Mouse (Mus musculus) hindbrain, embryonic 15.5 days (tissue): Measurements from ENCODE around the gene Ang. TPM values are rescaled to one million over a fixed set of nuclear protein-coding genes. Genes with fewer than 3 reads are reported as not detected.
A peak's percentile ranks its signal among the peaks of the same experiment; 100 is the strongest.

Source experiments
- ATAC-seq: fragments of 200-750 bp; cut with Nextera tagmentation; 2 replicates; pipeline ENCODE4 v1.8.0; 2017; ENCODE audit warnings: low read depth, moderate number of reproducible peaks, moderate TSS enrichment; ENCODE audit not compliant: low FRiP score
- H3K27ac ChIP-seq: fragments of 300-500 bp; sonication (generic); replicated peaks from 2 replicates; pipeline ENCODE4 v1.5.1; 2015; ENCODE audit warnings: mild to moderate bottlenecking, inconsistent platforms
- H3K27me3 ChIP-seq: fragments of 300-500 bp; sonication (generic); 2 replicates; pipeline ENCODE4 v1.6.1; 2015; ENCODE audit warnings: control low read depth, inconsistent platforms
- H3K36me3 ChIP-seq: fragments of 300-500 bp; sonication (generic); 2 replicates; pipeline ENCODE4 v1.6.1; 2015; ENCODE audit warnings: control low read depth, inconsistent platforms
- H3K4me1 ChIP-seq: fragments of 300-500 bp; sonication (generic); replicated peaks from 2 replicates; pipeline ENCODE4 v1.6.1; 2015; ENCODE audit warnings: control low read depth, inconsistent platforms
- H3K4me2 ChIP-seq: fragments of 300-500 bp; sonication (generic); 2 replicates; pipeline ENCODE4 v1.6.1; 2015; ENCODE audit warnings: moderate library complexity, mild to moderate bottlenecking, inconsistent platforms
- H3K4me3 ChIP-seq: fragments of 300-500 bp; sonication (generic); 2 replicates; pipeline ENCODE4 v1.5.1; 2015; ENCODE audit warnings: mild to moderate bottlenecking, inconsistent platforms
- H3K9ac ChIP-seq: fragments of 300-500 bp; sonication (generic); 2 replicates; pipeline ENCODE4 v1.6.1; 2015; ENCODE audit warnings: inconsistent platforms
- H3K9me3 ChIP-seq: fragments of 300-500 bp; sonication (generic); 2 replicates; pipeline ENCODE4 v1.6.1; 2016; ENCODE audit warnings: control low read depth, inconsistent platforms
- WGBS: fragments of 180-500 bp; shearing (Covaris S2); methylation state at CpG from one replicate; pipeline ENCODE4 v1.1.7; 2015; 5-methylcytosine and 5-hydroxymethylcytosine counted together
- polyA plus RNA-seq: library from polyadenylated mRNA; unstranded; fragments of >200 nt; fragmentation: Nextera tagmentation; extraction: Ambion mirVana; gene quantifications from 2 replicates; pipeline ENCODE4 v1.2.1, GENCODE M21; 2015

Gene Ang
- polyA plus RNA-seq, 1 experiment from 2014 or later: 5.0 TPM

DNA sequence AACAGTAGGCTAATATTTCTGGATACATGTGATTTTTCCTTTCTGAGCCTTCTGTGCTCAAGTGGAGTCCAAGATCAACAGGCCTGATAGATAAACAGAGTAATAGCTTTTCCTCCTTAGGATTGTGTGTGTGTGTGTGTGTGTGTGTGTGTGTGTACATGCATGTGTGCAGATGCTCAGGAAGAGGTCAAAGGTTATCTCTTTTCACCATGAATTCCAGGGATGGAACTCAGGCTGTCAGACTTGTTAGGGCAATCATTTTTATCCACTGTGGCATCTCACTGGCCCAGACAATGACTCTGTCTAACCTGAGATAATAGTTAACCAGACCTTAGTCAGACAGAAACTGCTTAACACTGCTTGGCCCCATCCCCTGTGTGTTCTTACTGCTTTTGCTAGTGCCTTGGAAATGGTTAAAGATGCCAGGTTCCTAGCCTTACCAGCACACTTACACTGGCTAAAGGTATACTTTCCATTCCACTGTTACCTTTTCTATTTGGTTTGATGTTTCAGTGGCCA lies 15.6 kb downstream of the Ang start:
- Histone ChIP-seq H3K9ac (no peak overlapping the region), H3K27me3 (no peaks in the 10 kb centered on the region), H3K4me2 (no peak overlapping the region), H3K9me3 (no peaks in the 10 kb centered on the region), H3K4me1 (no peaks in the 10 kb centered on the region), H3K36me3 (0 out of 2 replicates have a peak, but pooled peaks cover 3% of the 10 kb centered on the region), H3K27ac (no peak overlapping the region), H3K4me3 (no peak overlapping the region)
- ATAC-seq: no peak

DNA sequence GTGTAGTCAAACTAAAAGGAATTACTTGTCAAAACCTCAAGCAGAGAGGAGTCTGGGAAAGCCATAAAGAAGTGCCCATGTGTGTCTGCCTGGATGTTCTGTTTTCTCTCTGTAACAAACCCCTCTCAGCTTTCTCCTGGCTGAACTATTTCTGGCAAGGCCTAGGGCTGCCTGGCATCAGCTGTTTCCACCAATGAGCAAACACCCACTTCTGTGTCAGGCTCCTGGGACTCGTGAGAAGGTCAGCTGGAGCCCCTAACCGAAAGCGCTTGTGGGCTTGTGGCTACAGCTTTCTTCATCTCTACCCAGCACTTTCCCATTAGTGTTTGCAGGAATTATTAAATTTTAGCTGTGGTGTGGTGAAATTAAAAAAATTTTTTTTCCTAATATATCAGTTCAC lies 21.0 kb downstream of the Ang start:
- Histone ChIP-seq H3K36me3 (no peaks in the 10 kb centered on the region), H3K4me2 (no peak overlapping the region), H3K9ac (no peak overlapping the region), H3K27me3 (no peaks in the 10 kb centered on the region), H3K27ac (no peak overlapping the region), H3K4me1 (no peaks in the 10 kb centered on the region), H3K4me3 (no peak overlapping the region), H3K9me3 (no peaks in the 10 kb centered on the region)
- no peak for ATAC-seq
- WGBS: 65% methylated on average over 3 of the region's 3 CpGs

DNA sequence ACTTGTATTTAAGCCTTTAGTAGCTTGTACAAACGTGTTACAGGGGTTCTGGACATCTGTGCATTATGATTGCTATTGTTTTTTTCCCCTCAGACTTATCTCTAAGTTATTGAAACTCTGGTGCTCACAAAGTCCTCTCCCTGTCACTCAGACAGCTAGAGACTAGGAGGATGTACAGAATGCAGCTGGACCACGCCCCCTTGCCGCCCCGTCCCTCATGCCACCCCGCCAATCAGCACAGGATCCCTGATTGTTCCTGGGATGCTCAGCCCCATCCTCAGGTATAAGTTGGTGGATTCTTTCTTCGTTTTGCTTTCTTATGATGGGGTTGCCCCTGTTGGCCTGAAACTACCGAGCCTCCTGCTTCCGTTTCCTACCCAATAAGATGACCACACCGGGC lies 22.5 kb downstream of the Ang start:
- no peaks in the 10 kb centered on the region for H3K4me1 ChIP-seq
- H3K4me2 ChIP-seq: peak overlapping the region; percentile 18; the same call in 1 of the 2 replicates
- H3K9me3 ChIP-seq: no peaks in the 10 kb centered on the region
- no peaks in the 10 kb centered on the region for H3K36me3 ChIP-seq
- WGBS: 33% methylated on average over 9 of the region's 9 CpGs
- no peak overlapping the region for H3K4me3 ChIP-seq
- no peaks in the 10 kb centered on the region for H3K27me3 ChIP-seq
- H3K9ac ChIP-seq: no peak overlapping the region
- H3K27ac ChIP-seq: no peak overlapping the region
- no peak for ATAC-seq

DNA sequence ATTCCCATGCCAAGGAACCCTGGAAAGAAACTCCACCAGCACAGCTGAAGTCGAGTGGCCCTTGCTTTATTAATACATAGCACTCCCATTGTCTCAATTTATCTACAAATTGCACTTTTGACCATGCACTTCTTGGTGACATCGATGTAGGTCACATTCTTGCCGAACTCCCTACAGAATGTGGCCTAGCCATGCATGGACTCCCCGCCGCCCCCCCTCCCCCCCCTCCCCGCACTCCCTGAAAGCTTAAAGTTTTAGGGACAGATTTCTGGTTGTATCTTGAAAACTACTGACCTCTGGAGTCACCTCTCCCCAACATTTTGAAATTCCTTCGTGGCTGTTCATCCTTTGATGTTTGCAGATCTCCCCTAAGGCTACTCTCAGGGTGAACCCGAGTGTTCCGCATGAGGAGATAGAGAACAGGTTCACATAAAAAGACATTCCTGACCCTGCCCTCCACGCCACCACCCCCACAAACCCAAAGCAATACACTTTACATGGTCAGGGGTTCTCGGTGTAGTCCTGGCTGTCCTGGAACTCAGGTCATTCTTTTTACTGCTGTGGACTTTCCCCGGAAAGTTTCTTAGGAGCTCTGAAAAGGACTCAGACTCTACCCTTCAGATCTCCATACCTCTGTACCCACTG lies 23.1 kb downstream of the Ang start, which contains the start of gene Eddm3b:
TSS of gene Eddm3b (plus strand) at position 511 of the 645 bp plus-strand sequence.
- Histone ChIP-seq H3K27me3 (no peaks in the 10 kb centered on the region), H3K4me1 (no peaks in the 10 kb centered on the region), H3K9ac (no peak within 1 kb of the TSS), H3K4me2 (peak within 1 kb of the TSS; percentile 18; the same call in 1 of the 2 replicates), H3K27ac (no peak within 1 kb of the TSS), H3K4me3 (no peak within 1 kb of the TSS), H3K36me3 (no peaks in the 10 kb centered on the region), H3K9me3 (no peaks in the 10 kb centered on the region)
- ATAC-seq: no peak
- WGBS: 45% methylated on average over 12 of the region's 12 CpGs

DNA sequence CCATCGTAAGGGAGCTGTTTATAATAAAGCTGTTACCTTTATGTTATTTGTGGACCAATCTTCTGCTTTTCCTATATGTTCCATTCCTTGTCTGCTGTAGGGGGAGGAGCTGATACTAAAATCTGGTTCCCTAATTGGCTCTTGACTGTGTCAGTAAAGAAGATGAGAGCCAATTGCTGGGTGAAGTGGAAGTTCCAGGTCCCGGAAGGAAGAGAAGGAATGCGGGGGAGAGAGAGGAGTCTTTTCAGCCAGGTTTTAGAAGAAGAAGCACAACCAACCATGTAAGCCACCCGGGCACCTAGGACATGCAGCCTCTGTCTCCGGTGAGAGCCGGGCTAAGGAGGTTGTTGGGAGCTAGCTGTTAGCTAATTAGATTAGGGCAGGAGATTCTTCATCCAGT lies 34.7 kb downstream of the Ang start:
- H3K27me3 ChIP-seq: no peaks in the 10 kb centered on the region
- no peak overlapping the region for H3K27ac ChIP-seq
- H3K4me1 ChIP-seq: no peaks in the 10 kb centered on the region
- no peak overlapping the region for H3K4me3 ChIP-seq
- no peaks in the 10 kb centered on the region for H3K9me3 ChIP-seq
- no peak overlapping the region for H3K9ac ChIP-seq
- WGBS: 93% methylated on average over 6 of the region's 6 CpGs
- no peaks in the 10 kb centered on the region for H3K36me3 ChIP-seq
- no peak overlapping the region for H3K4me2 ChIP-seq
- ATAC-seq: no peak

DNA sequence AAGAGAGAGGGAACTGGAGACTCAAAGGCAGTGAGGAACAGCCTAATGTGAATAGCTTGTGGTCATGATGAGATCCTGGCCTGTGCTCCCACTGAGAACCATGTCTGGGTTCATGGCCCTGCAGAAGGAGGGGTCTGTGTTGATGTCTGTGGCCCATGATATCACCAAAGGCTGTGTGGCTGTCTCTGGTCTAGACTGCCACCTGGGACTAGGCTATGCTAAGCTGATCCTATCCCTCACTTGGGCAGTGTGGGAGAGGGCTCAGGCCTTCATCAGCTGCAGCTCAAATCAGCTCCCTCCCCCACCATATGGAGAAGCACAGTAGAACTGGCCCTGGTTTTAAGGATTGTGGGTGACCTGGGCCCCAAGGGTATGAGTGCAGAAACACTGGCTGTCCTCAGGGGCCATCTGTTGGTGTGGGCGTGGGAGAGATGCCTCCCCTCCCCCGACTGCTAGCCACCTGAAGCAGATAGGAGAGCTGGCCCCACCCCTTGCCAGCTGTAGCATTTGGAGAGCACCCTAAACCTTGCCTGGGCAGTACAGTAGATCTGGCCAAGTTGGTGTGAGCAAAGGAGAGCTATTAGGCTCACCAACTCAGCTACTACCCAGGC lies 36.8 kb downstream of the Ang start:
- no peaks in the 10 kb centered on the region for H3K27me3 ChIP-seq
- H3K4me1 ChIP-seq: no peaks in the 10 kb centered on the region
- H3K36me3 ChIP-seq: no peaks in the 10 kb centered on the region
- H3K4me2 ChIP-seq: no peak overlapping the region
- H3K4me3 ChIP-seq: no peak overlapping the region
- no peak overlapping the region for H3K9ac ChIP-seq
- WGBS: 80% methylated on average over 2 of the region's 2 CpGs
- no peaks in the 10 kb centered on the region for H3K9me3 ChIP-seq
- 0 out of 2 replicates have a peak, but pooled peaks have one; percentile 27 for ATAC-seq
- no peak overlapping the region for H3K27ac ChIP-seq

DNA sequence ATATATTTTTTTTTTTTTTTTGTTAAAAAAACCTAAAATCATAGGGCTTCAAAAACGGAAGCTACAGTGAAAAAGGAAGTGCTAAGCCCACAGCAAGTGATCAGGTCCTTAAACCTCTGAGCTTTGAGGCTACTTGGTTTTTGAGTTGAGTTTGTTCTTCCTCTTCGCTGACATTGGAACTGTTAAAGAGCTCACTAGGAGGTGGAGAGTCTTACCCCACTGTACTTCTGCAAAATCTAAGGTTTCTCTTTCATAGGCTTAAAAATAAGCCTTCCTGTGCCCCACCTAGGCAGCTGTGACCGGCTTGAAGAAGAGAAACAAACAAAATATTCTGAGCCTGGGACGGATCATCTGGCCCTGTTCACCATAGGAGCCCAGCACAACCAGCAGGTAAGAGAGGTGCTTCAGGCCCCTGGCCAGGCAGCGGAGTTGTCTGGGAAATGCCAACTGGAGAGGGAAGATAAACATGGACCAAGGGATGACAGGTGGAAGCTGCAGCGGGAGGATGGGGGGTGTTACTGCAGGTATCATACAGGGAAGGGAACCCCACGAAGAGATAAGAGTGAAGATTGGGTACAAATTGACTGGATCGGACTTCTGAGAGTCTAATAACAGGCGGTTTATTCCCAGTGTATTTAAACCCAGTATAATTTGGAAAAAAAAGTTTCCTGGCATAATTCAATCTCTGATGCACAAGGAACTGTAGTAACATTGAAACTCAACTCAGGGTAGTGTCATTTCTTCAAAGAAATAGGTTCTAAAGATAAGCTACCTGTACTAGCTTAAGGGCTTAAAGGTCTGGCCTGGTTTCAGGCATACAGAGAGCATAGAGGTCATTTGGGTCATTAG lies 38.0 kb downstream of the Ang start:
- Histone ChIP-seq H3K9ac (no peak overlapping the region), H3K27me3 (no peaks in the 10 kb centered on the region), H3K4me3 (no peak overlapping the region), H3K27ac (no peak overlapping the region), H3K36me3 (no peaks in the 10 kb centered on the region), H3K9me3 (no peaks in the 10 kb centered on the region), H3K4me2 (no peak overlapping the region), H3K4me1 (no peaks in the 10 kb centered on the region)
- WGBS: 85% methylated on average over 9 of the region's 9 CpGs
- ATAC-seq: no peak

DNA sequence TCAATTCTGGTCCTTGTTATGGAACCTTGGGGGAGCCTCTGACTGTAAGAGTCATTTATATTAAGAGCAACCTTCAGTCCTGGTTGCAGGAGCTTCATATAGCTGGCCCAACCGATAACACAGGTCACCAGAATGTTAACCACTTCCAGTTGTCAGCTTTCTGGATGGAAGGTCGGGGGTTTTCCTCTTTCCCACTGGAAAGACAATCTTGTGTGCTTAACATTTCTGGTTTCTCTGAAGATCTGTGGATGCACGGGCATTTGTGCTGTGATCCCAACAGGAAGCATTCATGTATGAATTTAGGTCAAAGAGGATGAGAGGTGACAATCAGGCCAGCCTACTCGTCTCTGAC lies 38.6 kb downstream of the Ang start:
- Histone ChIP-seq H3K27me3 (no peaks in the 10 kb centered on the region), H3K36me3 (no peaks in the 10 kb centered on the region), H3K9ac (no peak overlapping the region), H3K4me1 (no peaks in the 10 kb centered on the region), H3K9me3 (no peaks in the 10 kb centered on the region), H3K4me3 (no peak overlapping the region), H3K4me2 (no peak overlapping the region), H3K27ac (no peak overlapping the region)
- ATAC-seq: no peak
- 88% methylated on average over 4 of the region's 4 CpGs for WGBS

DNA sequence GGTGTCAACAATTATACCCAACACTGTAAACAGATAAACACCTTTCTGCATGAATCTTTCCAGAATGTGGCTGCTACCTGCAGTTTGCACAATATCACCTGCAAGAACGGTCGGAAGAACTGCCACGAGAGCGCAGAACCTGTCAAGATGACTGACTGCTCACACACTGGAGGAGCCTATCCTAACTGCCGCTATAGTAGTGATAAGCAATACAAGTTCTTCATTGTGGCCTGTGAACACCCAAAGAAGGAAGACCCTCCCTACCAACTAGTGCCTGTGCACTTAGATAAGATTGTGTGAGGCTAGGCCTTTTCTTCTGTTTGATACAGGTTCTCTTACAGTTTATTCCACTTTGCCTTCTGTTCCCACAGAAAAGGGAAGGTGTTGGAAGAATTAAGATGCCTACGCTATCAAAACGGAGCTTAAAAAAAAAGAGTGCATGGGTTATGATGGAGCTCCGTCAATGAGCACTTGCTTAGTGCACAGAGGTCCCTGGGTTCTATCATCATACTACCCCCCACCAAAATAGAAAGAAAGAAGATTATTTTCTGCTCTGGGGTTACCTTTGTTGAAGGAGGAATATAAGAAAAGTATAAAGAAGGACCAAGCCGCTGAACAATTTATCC lies 39.5 kb downstream of the Ang start:
- Histone ChIP-seq H3K4me1 (no peaks in the 10 kb centered on the region), H3K4me2 (no peak overlapping the region), H3K27ac (no peak overlapping the region), H3K36me3 (no peaks in the 10 kb centered on the region), H3K4me3 (no peak overlapping the region), H3K27me3 (no peaks in the 10 kb centered on the region), H3K9ac (no peak overlapping the region), H3K9me3 (no peaks in the 10 kb centered on the region)
- WGBS: 87% methylated on average over 9 of the region's 9 CpGs
- no peak for ATAC-seq

DNA sequence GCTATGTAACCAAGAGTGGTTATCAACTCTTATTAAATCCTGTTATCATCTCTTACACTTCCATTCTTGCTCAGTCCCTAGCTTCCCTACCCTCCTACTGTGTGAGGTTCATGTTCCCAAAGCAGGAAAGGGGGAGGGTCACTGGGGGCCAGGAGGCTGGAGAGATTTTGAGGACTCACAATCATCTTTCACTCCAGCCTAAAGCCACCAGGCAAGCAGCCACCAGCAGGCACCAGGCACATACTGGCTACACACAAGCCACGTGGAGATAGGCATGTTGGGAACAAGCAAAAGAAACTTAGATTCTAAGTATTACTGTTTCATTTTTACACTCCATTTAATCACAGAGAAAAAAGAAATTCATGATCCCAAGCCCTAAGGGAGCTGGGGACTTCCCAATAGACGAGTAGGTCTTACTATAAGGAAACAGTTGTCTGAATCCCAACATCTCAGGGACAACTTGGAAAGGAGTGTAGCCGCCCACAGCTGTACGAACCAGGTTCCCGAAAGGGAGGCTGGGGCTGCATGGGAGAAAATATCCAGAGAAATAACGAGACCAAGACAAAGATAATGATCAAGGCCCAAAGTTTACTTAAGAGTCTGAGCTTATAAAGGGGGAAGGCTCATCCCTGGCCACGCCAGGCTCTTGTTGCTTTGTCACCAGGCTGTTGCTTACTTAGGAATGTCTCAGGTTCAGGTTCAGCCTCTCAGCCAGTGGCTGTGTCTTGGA lies 40.3 kb downstream of the Ang start:
- WGBS: 80% methylated on average over 7 of the region's 7 CpGs
- ATAC-seq: no peak
- no peak overlapping the region for H3K27ac ChIP-seq

DNA sequence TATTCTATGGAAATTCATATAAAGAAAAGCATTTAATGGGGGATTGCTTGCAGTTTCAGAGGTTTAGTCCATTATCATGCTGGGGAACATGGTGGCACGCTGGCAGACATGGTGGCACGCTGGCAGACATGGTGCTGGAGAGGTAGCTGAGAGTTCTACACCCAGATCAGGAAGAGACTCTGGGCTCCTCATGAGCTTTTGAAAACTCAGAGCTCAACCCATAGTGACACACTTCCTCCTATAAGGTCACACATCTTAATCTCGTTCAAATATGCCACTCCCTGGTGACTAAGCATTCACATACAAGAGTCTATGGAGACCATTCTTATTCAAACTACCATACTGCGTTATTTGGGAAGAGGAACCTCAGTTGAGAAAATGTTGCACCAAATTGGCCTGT lies 41.4 kb downstream of the Ang start:
- no peak overlapping the region for H3K27ac ChIP-seq
- no peaks in the 10 kb centered on the region for H3K9me3 ChIP-seq
- H3K9ac ChIP-seq: no peak overlapping the region
- no peak overlapping the region for H3K4me2 ChIP-seq
- ATAC-seq: no peak
- H3K4me3 ChIP-seq: no peak overlapping the region
- H3K27me3 ChIP-seq: no peaks in the 10 kb centered on the region
- WGBS: 90% methylated on average over 4 of the region's 4 CpGs
- H3K36me3 ChIP-seq: no peaks in the 10 kb centered on the region
- H3K4me1 ChIP-seq: no peaks in the 10 kb centered on the region

More for the DNA sequence above, 40.3 kb downstream of the Ang start:
- no peak overlapping the region for H3K4me2 ChIP-seq
- no peaks in the 10 kb centered on the region for H3K9me3 ChIP-seq
- H3K36me3 ChIP-seq: no peaks in the 10 kb centered on the region
- H3K4me1 ChIP-seq: no peaks in the 10 kb centered on the region
- no peak overlapping the region for H3K9ac ChIP-seq
- H3K27me3 ChIP-seq: no peaks in the 10 kb centered on the region
- H3K4me3 ChIP-seq: no peak overlapping the region
